Mouse (Mus musculus) intestine, embryonic 14.5 days (tissue): ENCODE measurements around the gene Noxo1. TPM values are rescaled to one million over a fixed set of nuclear protein-coding genes. Genes with fewer than 3 reads are reported as not detected.

Source experiments
- ATAC-seq: fragments of 200-750 bp; cut with Nextera tagmentation; replicated peaks from 2 replicates; pipeline ENCODE4 v1.8.0; 2017; ENCODE audit warnings: low read depth, moderate number of reproducible peaks, moderate TSS enrichment, moderate library complexity; ENCODE audit not compliant: low FRiP score, low TSS enrichment
- DNase-seq: peaks from one replicate; pipeline ENCODE4 v3.0.0-alpha.2; 2018; ENCODE audit warnings: low spot score
- H3K27ac ChIP-seq: fragments of 300-500 bp; sonication (generic); 2 replicates; pipeline ENCODE4 v1.5.1; 2014; ENCODE audit warnings: low read depth, mild to moderate bottlenecking, control low read depth
- H3K27me3 ChIP-seq: fragments of 300-500 bp; sonication (generic); replicated peaks from 2 replicates; pipeline ENCODE4 v1.6.1; 2014; ENCODE audit warnings: low read length, control low read depth; ENCODE audit not compliant: control insufficient read depth, insufficient read depth
- H3K36me3 ChIP-seq: fragments of 300-500 bp; sonication (generic); 2 replicates; pipeline ENCODE4 v1.6.1; 2014; ENCODE audit warnings: low read length, control low read depth; ENCODE audit not compliant: control insufficient read depth, insufficient read depth
- H3K4me1 ChIP-seq: fragments of 300-500 bp; sonication (generic); replicated peaks from 2 replicates; pipeline ENCODE4 v1.6.1; 2014; ENCODE audit warnings: low read length, control low read depth, mixed read lengths; ENCODE audit not compliant: control insufficient read depth, insufficient read depth
- H3K4me2 ChIP-seq: fragments of 300-500 bp; sonication (generic); 2 replicates; pipeline ENCODE4 v1.6.1; 2014; ENCODE audit warnings: low read length
- H3K4me3 ChIP-seq: fragments of 300-500 bp; sonication (generic); 2 replicates; pipeline ENCODE4 v1.5.1; 2014; ENCODE audit warnings: low read depth, low read length, control low read depth, mixed read lengths
- H3K9ac ChIP-seq: fragments of 300-500 bp; sonication (generic); 2 replicates; pipeline ENCODE4 v1.6.1; 2014; ENCODE audit warnings: mild to moderate bottlenecking, low read length
- H3K9me3 ChIP-seq: fragments of 300-500 bp; sonication (generic); 2 replicates; pipeline ENCODE4 v1.6.1; 2016; ENCODE audit warnings: low read length, control low read depth; ENCODE audit not compliant: control insufficient read depth
- WGBS: fragments of 180-500 bp; shearing (Covaris S2); extraction: QIAGEN DNeasy Blood & Tissue Kit; methylation state at CpG from one replicate; pipeline ENCODE4 v1.1.7; 2014; 5-methylcytosine and 5-hydroxymethylcytosine counted together
- polyA plus RNA-seq: library from polyadenylated mRNA; unstranded; fragments of >200 nt; fragmentation: Nextera tagmentation; extraction: Ambion mirVana; gene quantifications from 2 replicates; pipeline ENCODE4 v1.2.1, GENCODE M21; 2014

Noxo1 gene
- polyA plus RNA-seq, 1 experiment from 2014 or later = 6.4 TPM

DNA sequence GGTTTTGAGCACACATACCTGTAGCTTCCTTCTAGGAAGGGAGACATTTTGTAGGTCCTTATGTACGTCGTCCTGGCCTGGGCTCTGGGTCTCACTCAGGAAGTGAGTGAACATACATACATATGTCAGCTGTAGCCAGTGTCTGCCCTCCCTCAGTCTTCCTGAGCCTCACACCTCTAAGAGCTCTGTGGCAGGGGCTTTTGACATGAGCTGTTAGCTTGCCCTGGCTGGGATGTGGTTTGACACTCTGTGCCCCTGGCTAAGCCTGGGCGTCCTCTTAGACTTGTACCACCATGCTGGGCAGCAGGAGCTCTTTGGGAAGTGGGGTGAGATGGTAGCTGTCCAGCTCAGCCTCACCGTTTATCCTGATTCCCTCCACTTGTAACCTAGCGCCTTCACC lies 24.7 kb upstream of the Noxo1 start:
- Histone ChIP-seq H3K27me3 (no peaks in the 10 kb centered on the region), H3K9ac (no peak overlapping the region), H3K4me1 (peaks cover 26% of the 10 kb centered on the region), H3K9me3 (no peaks in the 10 kb centered on the region), H3K36me3 (no peaks in the 10 kb centered on the region), H3K27ac (no peak overlapping the region), H3K4me2 (peak overlapping the region; percentile 92), H3K4me3 (no peak overlapping the region)
- WGBS = 70% methylated on average over 5 of the region's 5 CpGs
- DNase-seq = no peak
- no peak for ATAC-seq

DNA sequence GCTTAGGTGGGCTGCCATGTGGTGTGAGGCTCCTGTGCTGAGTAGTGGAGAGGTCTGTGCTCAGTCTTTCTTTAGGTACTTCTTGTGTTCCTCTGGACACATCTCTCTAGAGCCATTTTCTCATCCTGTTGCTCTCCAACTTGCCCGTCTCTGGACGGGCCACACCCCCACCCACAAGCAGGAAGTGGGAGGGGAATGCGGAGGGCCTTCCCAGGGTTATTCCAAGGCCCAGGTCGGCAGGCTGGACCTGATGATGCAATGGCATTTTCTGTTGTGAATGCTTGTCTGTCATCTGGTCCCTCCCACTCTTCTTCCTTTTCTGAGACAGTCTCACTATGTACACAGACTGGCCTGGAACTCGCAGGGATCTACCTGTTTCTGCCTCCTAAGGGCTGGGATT lies 23.9 kb upstream of the Noxo1 start:
- ATAC-seq (no peak), DNase-seq (no peak)
- Histone ChIP-seq H3K27me3 (no peaks in the 10 kb centered on the region), H3K4me2 (peak overlapping the region; percentile 20), H3K27ac (no peak overlapping the region), H3K4me3 (no peak overlapping the region), H3K9me3 (no peaks in the 10 kb centered on the region), H3K4me1 (peaks cover 26% of the 10 kb centered on the region), H3K36me3 (peaks cover 6% of the 10 kb centered on the region), H3K9ac (0 out of 2 replicates have a peak overlapping the region, but pooled peaks have one; percentile 6)
- 15% methylated on average over 5 of the region's 5 CpGs for WGBS

DNA sequence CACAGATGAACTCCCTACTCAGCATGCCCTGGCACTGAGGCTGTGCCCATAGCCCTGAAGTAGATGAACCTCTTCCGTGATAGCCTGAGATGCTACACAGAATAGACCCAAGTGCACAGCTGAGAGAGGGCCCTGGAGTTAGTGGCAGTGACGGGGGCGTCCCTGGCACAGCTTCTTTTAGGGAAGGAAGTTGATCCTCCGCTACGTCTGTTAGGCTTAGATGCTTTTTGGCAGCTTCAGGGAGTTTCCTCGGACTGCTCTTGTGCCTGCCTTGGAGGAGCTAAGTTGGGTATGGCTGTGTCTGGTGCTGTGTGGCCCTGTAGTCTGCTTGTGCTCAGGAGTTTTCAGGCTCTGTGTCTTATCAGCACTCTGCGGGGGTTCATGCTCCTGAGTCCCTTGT lies 21.8 kb upstream of the Noxo1 start:
- ATAC-seq (no peak), DNase-seq (no peak)
- no peak overlapping the region for H3K4me2 ChIP-seq
- H3K4me1 ChIP-seq = peaks cover 23% of the 10 kb centered on the region
- H3K36me3 ChIP-seq = peaks cover 28% of the 10 kb centered on the region
- no peak overlapping the region for H3K27ac ChIP-seq
- no peak overlapping the region for H3K4me3 ChIP-seq
- no peaks in the 10 kb centered on the region for H3K9me3 ChIP-seq
- no peak overlapping the region for H3K9ac ChIP-seq
- WGBS = 85% methylated on average over 7 of the region's 7 CpGs
- no peaks in the 10 kb centered on the region for H3K27me3 ChIP-seq

DNA sequence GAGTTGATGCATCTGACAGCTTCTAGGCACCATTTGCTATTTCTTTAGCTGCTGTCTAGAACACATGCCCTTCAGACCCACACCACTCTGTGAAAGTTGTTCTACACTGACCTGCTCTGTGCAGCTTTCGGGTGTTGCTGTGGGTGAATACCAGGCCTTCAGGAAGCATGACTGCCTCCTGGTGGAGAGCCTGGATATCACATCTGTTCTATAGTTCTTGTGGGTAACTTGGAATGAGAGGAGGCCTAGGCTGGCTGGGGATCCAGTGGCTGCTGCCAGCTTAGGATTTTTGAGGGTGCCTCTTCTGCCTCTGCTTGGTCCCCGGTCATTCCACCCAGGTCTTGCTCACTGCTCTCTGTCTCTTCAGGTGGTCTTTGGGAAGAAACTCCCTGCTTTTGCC lies 19.8 kb upstream of the Noxo1 start:
- DNase-seq (peak; percentile 84), ATAC-seq (no peak)
- 60% methylated on average over 2 of the region's 2 CpGs for WGBS
- no peak overlapping the region for H3K4me2 ChIP-seq
- no peak overlapping the region for H3K27ac ChIP-seq
- no peaks in the 10 kb centered on the region for H3K9me3 ChIP-seq
- H3K9ac ChIP-seq = no peak overlapping the region
- peaks cover 14% of the 10 kb centered on the region for H3K4me1 ChIP-seq
- no peaks in the 10 kb centered on the region for H3K27me3 ChIP-seq
- peaks cover 47% of the 10 kb centered on the region for H3K36me3 ChIP-seq
- no peak overlapping the region for H3K4me3 ChIP-seq

DNA sequence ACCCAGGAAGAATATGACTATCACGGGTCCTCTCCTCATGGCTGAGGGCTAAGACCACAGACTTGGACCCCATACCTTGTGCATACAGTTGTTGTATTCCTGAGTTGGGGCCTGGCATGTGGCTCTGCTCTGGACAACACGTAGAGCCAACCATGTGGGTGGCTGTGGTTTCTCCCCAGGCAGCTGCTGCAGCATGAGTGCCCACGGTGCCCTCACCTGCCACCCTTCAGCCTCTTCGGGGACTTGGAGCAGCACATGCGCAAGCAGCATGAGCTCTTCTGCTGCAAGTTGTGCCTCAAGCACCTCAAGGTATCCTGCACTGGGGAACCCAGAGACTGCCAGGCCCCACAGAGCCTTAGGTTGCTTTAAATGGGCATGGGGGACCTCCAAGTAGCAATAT lies 19.2 kb upstream of the Noxo1 start:
- ATAC-seq = no peak

DNA sequence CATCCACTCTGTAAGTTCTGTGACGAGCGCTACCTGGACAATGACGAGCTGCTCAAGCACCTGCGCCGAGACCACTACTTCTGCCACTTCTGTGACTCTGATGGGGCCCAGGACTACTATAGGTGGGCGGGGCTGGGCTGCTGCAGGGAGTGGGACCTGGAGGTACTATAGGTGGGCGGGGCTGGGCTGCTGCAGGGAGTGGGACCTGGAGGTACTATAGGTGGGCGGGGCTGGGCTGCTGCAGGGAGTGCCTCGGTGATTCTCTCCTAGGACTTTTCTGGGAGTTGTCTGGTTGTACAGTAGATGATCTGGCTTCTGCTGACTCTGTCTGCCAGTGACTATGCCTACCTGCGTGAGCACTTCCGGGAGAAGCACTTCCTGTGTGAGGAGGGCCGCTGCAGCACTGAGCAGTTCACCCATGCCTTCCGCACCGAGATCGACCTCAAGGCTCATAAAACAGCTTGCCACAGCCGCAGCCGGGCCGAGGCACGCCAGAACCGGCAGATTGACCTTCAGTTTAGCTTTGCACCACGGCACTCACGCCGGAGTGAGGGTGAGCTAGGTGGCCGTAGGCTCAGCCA lies 18.4 kb upstream of the Noxo1 start:
- ATAC-seq (peak; percentile 67), DNase-seq (no peak)
- Histone ChIP-seq H3K36me3 (peaks cover 58% of the 10 kb centered on the region), H3K4me3 (no peak overlapping the region), H3K4me2 (no peak overlapping the region), H3K27me3 (no peaks in the 10 kb centered on the region), H3K27ac (no peak overlapping the region), H3K9me3 (no peaks in the 10 kb centered on the region), H3K9ac (no peak overlapping the region), H3K4me1 (no peaks in the 10 kb centered on the region; the same call in 1 of the 2 replicates)
- WGBS = 82% methylated on average over 24 of the region's 24 CpGs

More for the DNA sequence above, 19.2 kb upstream of the Noxo1 start:
- H3K36me3 ChIP-seq = peaks cover 54% of the 10 kb centered on the region
- H3K4me1 ChIP-seq = peaks cover 7% of the 10 kb centered on the region
- no peak overlapping the region for H3K9ac ChIP-seq
- H3K4me3 ChIP-seq = no peak overlapping the region
- H3K9me3 ChIP-seq = no peaks in the 10 kb centered on the region
- no peak overlapping the region for H3K27ac ChIP-seq
- 94% methylated on average over 5 of the region's 5 CpGs for WGBS
- no peak overlapping the region for H3K4me2 ChIP-seq
- DNase-seq = no peak
- H3K27me3 ChIP-seq = no peaks in the 10 kb centered on the region

DNA sequence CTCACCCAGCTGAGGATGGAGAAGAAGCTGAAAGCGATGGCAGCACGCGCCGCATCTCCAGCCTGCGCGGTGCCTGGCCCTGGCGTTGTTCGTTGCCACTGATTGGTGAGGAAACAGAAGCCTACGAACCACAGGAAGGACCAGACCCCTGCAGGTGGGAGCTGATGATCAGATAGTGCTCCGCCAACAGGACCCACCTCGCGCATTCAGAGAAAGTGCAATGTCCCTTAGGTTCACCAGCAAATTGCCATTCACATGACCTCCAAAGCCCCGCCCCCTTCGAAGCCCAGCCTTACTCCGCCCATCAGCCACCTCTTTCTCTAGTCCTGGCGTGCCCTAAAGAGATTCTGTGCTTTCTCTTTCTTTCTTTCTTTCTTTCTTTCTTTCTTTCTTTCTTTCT lies 9.5 kb upstream of the Noxo1 start:
- peak overlapping the region; percentile 18; the same call in 1 of the 2 replicates for H3K4me2 ChIP-seq
- H3K4me3 ChIP-seq = 0 out of 2 replicates have a peak overlapping the region, but pooled peaks have one; percentile 5
- ATAC-seq (no peak; the same call in 1 of the 2 replicates), DNase-seq (no peak)
- H3K9me3 ChIP-seq = no peaks in the 10 kb centered on the region
- peaks cover 9% of the 10 kb centered on the region; the same call in 1 of the 2 replicates for H3K36me3 ChIP-seq
- no peak overlapping the region for H3K9ac ChIP-seq
- H3K4me1 ChIP-seq = peaks cover 11% of the 10 kb centered on the region
- peaks cover 44% of the 10 kb centered on the region for H3K27me3 ChIP-seq
- H3K27ac ChIP-seq = no peak overlapping the region
- WGBS = 29% methylated on average over 16 of the region's 16 CpGs

DNA sequence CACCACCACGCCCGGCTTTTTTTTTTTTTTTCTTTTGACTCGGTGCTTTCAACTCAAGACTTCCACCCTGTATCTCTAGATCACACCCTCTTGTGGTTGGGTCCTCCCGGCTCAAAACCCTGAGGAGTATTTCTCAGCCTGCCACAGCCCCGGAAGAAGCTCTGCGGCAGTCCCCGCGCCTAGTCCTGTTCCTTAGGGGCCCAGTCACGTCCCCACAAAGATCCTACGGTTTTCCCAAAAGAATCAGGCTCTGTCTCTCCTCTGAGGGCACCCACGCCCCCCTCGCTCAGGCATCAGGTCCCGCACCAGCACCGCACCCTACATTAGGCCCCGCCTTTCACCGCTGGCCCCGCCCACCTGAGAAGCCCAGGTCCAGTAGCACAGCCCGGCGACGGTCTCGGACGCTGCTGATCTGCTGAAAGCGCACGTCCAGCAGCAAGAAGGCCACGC lies 8.9 kb upstream of the Noxo1 start:
- Histone ChIP-seq H3K4me3 (peak overlapping the region; percentile 33), H3K27ac (no peak overlapping the region), H3K9me3 (no peaks in the 10 kb centered on the region), H3K36me3 (peaks cover 4% of the 10 kb centered on the region; the same call in 1 of the 2 replicates), H3K4me1 (peaks cover 11% of the 10 kb centered on the region), H3K9ac (peak overlapping the region; percentile 16; the same call in 1 of the 2 replicates), H3K4me2 (peak overlapping the region; percentile 51), H3K27me3 (peaks cover 49% of the 10 kb centered on the region)
- WGBS = 2% methylated on average over 25 of the region's 25 CpGs
- ATAC-seq (peak; percentile 51; the same call in 1 of the 2 replicates), DNase-seq (peak; percentile 68)

DNA sequence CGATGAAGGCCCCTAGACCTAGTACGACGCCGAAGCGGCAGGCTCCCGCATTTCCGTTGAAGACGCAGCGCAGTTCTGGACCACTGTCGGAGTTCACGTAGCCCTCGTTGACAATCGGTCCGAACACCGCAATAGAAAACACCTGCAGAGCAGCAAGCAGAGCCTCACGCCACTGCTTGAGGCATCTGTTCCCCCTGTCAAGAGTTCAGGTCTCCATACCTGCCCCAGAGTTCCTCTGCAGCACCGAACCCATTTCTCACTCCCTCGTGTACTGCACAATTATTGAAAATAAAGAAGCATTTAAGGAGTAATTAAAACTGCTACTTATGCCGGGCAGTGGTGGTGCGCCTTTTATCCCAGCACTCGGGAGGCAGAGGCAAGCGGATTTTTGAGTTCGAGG lies 8.4 kb upstream of the Noxo1 start:
- H3K36me3 ChIP-seq = peaks cover 6% of the 10 kb centered on the region
- H3K27ac ChIP-seq = no peak overlapping the region
- peaks cover 11% of the 10 kb centered on the region for H3K4me1 ChIP-seq
- ATAC-seq (no peak), DNase-seq (no peak)
- no peaks in the 10 kb centered on the region for H3K9me3 ChIP-seq
- H3K9ac ChIP-seq = peak overlapping the region; percentile 16; the same call in 1 of the 2 replicates
- 22% methylated on average over 23 of the region's 23 CpGs for WGBS
- H3K27me3 ChIP-seq = peaks cover 49% of the 10 kb centered on the region
- H3K4me3 ChIP-seq = peak overlapping the region; percentile 33
- H3K4me2 ChIP-seq = peak overlapping the region; percentile 51
